Mouse (Mus musculus) olfactory bulb, adult 2 months (tissue): ENCODE results near the gene Erp44.
A peak's percentile ranks its signal among the peaks of the same experiment; 100 is the strongest.

ENCODE experiments used
- CTCF ChIP-seq: fragments of 200-500 bp; IDR thresholded peaks from 2 replicates; pipeline ENCODE4 v1.5.1; 2012; ENCODE audit warnings: low read depth, mild to moderate bottlenecking, low read length, moderate library complexity; ENCODE audit not compliant: insufficient read depth
- POLR2A ChIP-seq: fragments of 200-500 bp; IDR thresholded peaks from 2 replicates; pipeline ENCODE4 v1.6.1; 2012; ENCODE audit warnings: mild to moderate bottlenecking, low read depth, low read length, moderate library complexity; ENCODE audit not compliant: insufficient read depth

- TF ChIP-seq CTCF (no peak), POLR2A (peak; percentile 67)
These were observed at the start of gene Erp44, which contains the start of gene Invs for GRCm38 (mm10) chr4:48279498-48280134.
